Mouse (Mus musculus): ENCODE results near the gene Dvl3. TPM values are rescaled to one million over a fixed set of nuclear protein-coding genes. Genes with fewer than 3 reads are reported as not detected.
A peak's percentile ranks its signal among the peaks of the same experiment; 100 is the strongest.

The Dvl3 gene
- total and polyA plus RNA-seq, 3 experiments: 1.9 to 16.9 (median 7.7) TPM

DNA sequence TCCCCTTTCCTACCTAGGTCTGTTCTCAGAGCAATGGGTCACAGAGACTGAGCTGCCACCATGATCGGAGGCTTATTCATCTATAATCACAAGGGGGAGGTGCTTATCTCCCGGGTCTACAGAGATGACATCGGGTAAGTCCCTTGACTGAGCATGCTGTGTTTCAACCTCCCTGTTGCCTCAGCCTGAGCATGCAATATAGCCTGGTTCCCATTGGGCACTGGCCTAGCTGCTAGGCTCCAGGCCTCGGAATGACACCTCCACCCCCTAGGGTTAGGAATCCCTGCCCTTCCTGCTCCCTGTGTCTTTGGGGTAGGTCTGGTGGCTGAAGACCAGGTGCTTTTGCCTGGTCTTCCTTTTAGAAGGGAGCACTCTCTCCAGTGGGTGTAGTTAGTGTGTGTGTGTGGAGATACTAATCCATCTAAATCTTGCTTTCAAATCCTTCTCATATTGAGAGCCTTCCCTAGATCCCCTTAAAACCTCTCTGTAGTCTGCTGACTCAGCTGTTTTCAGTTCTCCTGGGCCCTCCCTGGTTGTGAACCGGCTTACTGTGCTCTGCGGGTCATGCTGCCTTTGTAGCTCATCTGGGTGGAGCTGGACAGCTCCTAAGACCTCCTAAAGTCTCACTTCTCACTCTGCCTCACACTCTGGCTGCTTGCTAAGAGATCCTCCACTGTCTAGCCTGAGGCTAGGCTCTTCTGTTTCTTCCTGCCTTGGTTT, 21.0 kb downstream of the Dvl3 start:
- Histone ChIP-seq H3K4me1 (ENCODE audit: control insufficient read depth in 1 of 2, insufficient read depth in 2 of 2) (peaks cover 6 to 34% of the 10 kb centered on the region in 2 experiments), H3K79me2 (replicated peaks; ENCODE audit: control insufficient read depth, extremely low read depth, insufficient read depth, poor library complexity, severe bottlenecking) (peaks cover 36% of the 10 kb centered on the region), H3K27ac (ENCODE audit: insufficient read depth, low read depth) (peak overlapping the region; percentile 49), H3K9ac (ENCODE audit: insufficient read depth, low read depth) (peak overlapping the region; percentile 93), H3K36me3 (replicated peaks in 1 of 2; ENCODE audit: control insufficient read depth in 1 of 2, insufficient read depth in 1 of 2, low read length in 1 of 2) (peaks cover 45 to 59% of the 10 kb centered on the region in 2 experiments), H3K4me3 (replicated peaks in 1 of 3; ENCODE audit: low read depth in 2 of 3, low read length in 2 of 3, poor library complexity in 1 of 3) (peak overlapping the region; percentile 60 to 89 (median 64)), H3K4me2 (ENCODE audit: insufficient read depth, low read depth, poor library complexity, severe bottlenecking) (peak overlapping the region; percentile 68), H3K9me3 (replicated peaks; ENCODE audit: low read length) (no peaks in the 10 kb centered on the region), H3K27me3 (replicated peaks) (no peaks in the 10 kb centered on the region)
- dilution Hi-C loops (cut with MboI; ENCODE audit: extremely low pct_ligation_motif_present, extremely low pct_unique_long_range_greater_than_20kb, low sequenced_read_pairs): no loop called here
- in situ Hi-C loops (cut with MboI; ENCODE audit: low pct_ligation_motif_present, low pct_unique_long_range_greater_than_20kb, low sequenced_read_pairs): no loop called here
- DNase-seq (ENCODE audit: extremely low read depth): peak; percentile 69
- TF ChIP-seq ETS1 (conservative IDR thresholded peaks at IDR 0.05; ENCODE audit: low read depth, low read length): 0 out of 2 replicates have a peak, but pooled peaks have one; percentile 10
- TF ChIP-seq MXI1 (IDR thresholded peaks at IDR 0.05; ENCODE audit: low read depth, low read length): peak; percentile 79
- no peak for TF ChIP-seq ZKSCAN1 (IDR thresholded peaks at IDR 0.05; ENCODE audit: borderline replicate concordance, low read depth, low read length)
- TF ChIP-seq MAFK (IDR thresholded peaks at IDR 0.05; ENCODE audit: insufficient replicate concordance, low read length): peak; percentile 100
- no peak for TF ChIP-seq KAT2A (IDR thresholded peaks at IDR 0.05; ENCODE audit: insufficient replicate concordance, low read length)
- peak; percentile 82 for TF ChIP-seq SIN3A (IDR thresholded peaks at IDR 0.05; ENCODE audit: low read length)

DNA sequence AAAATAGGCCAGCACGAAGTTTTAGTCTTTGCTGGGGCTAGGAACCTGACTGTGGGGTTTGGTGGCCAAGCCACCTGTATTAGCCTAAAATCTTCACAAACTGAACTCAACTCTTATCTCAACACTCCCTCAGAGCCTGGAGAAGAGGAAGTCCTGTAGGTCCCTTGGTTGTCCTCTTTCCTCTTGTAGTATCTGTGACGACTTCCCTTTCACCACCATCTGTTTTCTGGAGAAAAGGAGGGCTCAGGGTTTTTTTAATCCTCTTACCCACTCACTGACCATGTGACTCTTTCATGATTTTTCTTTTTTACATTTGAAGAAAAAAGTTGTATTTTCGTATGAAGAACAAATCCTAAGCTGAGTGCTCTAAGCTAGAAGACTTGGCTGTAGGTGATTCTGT, 22.9 kb downstream of the Dvl3 start:
- peaks cover 5 to 32% of the 10 kb centered on the region in 2 experiments for H3K4me1 ChIP-seq (ENCODE audit: control insufficient read depth in 1 of 2, insufficient read depth in 2 of 2)

GRCm38 (mm10) chr16:20540438-20540837, 23.7 kb downstream of the Dvl3 start:
- H3K4me3 ChIP-seq (replicated peaks in 1 of 3; ENCODE audit: low read depth in 2 of 3, low read length in 2 of 3, poor library complexity in 1 of 3): no peak overlapping the region
- TF ChIP-seq USF2 (conservative IDR thresholded peaks at IDR 0.05; ENCODE audit: low read depth, low read length) (no peak), POLR2AphosphoS2 (IDR thresholded peaks at IDR 0.05; ENCODE audit: low read depth, low read length) (no peak), MXI1 (IDR thresholded peaks at IDR 0.05; ENCODE audit: low read depth, low read length) (no peak), ZNF384 (IDR thresholded peaks at IDR 0.05; ENCODE audit: low read depth, low read length) (no peak), EP300 (IDR thresholded peaks at IDR 0.05; ENCODE audit: low read length) (no peak), MAZ (IDR thresholded peaks at IDR 0.05; ENCODE audit: low read depth, low read length) (no peak)
- dilution Hi-C loops (cut with MboI; ENCODE audit: extremely low pct_ligation_motif_present, extremely low pct_unique_long_range_greater_than_20kb, low sequenced_read_pairs) (no loop called here), in situ Hi-C loops (cut with MboI; ENCODE audit: low pct_ligation_motif_present, low pct_unique_long_range_greater_than_20kb, low sequenced_read_pairs) (no loop called here)
- H3K4me1 ChIP-seq (ENCODE audit: control insufficient read depth in 1 of 2, insufficient read depth in 2 of 2): peaks cover 4 to 31% of the 10 kb centered on the region in 2 experiments
- H3K79me2 ChIP-seq (replicated peaks; ENCODE audit: control insufficient read depth, extremely low read depth, insufficient read depth, poor library complexity, severe bottlenecking): peaks cover 35% of the 10 kb centered on the region
- H3K4me2 ChIP-seq (ENCODE audit: insufficient read depth, low read depth, poor library complexity, severe bottlenecking): no peak overlapping the region
- no peaks in the 10 kb centered on the region for H3K27me3 ChIP-seq (replicated peaks)
- H3K9me3 ChIP-seq (replicated peaks; ENCODE audit: low read length): peaks cover 4% of the 10 kb centered on the region
- peaks cover 63 to 71% of the 10 kb centered on the region in 2 experiments for H3K36me3 ChIP-seq (replicated peaks in 1 of 2; ENCODE audit: control insufficient read depth in 1 of 2, insufficient read depth in 1 of 2, low read length in 1 of 2)
- no peak overlapping the region for H3K9ac ChIP-seq (ENCODE audit: insufficient read depth, low read depth)
- no peak for DNase-seq (ENCODE audit: extremely low read depth)
- H3K27ac ChIP-seq (ENCODE audit: insufficient read depth, low read depth): no peak overlapping the region

More for the DNA sequence above, 22.9 kb downstream of the Dvl3 start:
- no peak overlapping the region for H3K4me2 ChIP-seq (ENCODE audit: insufficient read depth, low read depth, poor library complexity, severe bottlenecking)
- DNase-seq (ENCODE audit: extremely low read depth): no peak
- TF ChIP-seq RAD21 (IDR thresholded peaks at IDR 0.05; ENCODE audit: low read depth, low read length): no peak
- no peak for TF ChIP-seq CTCF (conservative IDR thresholded peaks at IDR 0.05 in 1 of 2, IDR thresholded peaks at IDR 0.05 in 1 of 2; ENCODE audit: low read depth in 2 of 2, low read length in 2 of 2)
- in situ Hi-C loops (cut with MboI; ENCODE audit: low pct_ligation_motif_present, low pct_unique_long_range_greater_than_20kb, low sequenced_read_pairs) (no loop called here), dilution Hi-C loops (cut with MboI; ENCODE audit: extremely low pct_ligation_motif_present, extremely low pct_unique_long_range_greater_than_20kb, low sequenced_read_pairs) (no loop called here)
- H3K27ac ChIP-seq (ENCODE audit: insufficient read depth, low read depth): no peak overlapping the region
- peaks cover 56 to 64% of the 10 kb centered on the region in 2 experiments for H3K36me3 ChIP-seq (replicated peaks in 1 of 2; ENCODE audit: control insufficient read depth in 1 of 2, insufficient read depth in 1 of 2, low read length in 1 of 2)
- H3K79me2 ChIP-seq (replicated peaks; ENCODE audit: control insufficient read depth, extremely low read depth, insufficient read depth, poor library complexity, severe bottlenecking): peaks cover 36% of the 10 kb centered on the region
- H3K4me3 ChIP-seq (replicated peaks in 1 of 3; ENCODE audit: low read depth in 2 of 3, low read length in 2 of 3, poor library complexity in 1 of 3): no peak overlapping the region
- no peaks in the 10 kb centered on the region for H3K27me3 ChIP-seq (replicated peaks)
- no peak overlapping the region for H3K9ac ChIP-seq (ENCODE audit: insufficient read depth, low read depth)
- H3K9me3 ChIP-seq (replicated peaks; ENCODE audit: low read length): peaks cover 4% of the 10 kb centered on the region

Data from CH12.LX (cell line).